Mouse (Mus musculus) stomach, embryonic 14.5 days (tissue): ENCODE measurements around the gene Fam129a. TPM values are rescaled to one million over a fixed set of nuclear protein-coding genes. Genes with fewer than 3 reads are reported as not detected.
A peak's percentile ranks its signal among the peaks of the same experiment; 100 is the strongest.

Experiments
- ATAC-seq: fragments of 200-750 bp; cut with Nextera tagmentation; 2 replicates; pipeline ENCODE4 v1.8.0; 2017; ENCODE audit warnings: low read depth, moderate TSS enrichment; ENCODE audit not compliant: insufficient number of reproducible peaks, insufficient read depth, low FRiP score
- H3K27ac ChIP-seq: fragments of 300-500 bp; sonication (generic); 2 replicates; pipeline ENCODE4 v1.5.1; 2014; ENCODE audit warnings: mild to moderate bottlenecking, low read length, moderate library complexity, mixed read lengths
- H3K27me3 ChIP-seq: fragments of 300-500 bp; sonication (generic); 2 replicates; pipeline ENCODE4 v1.6.1; 2014; ENCODE audit warnings: low read length, control low read depth, mixed read lengths; ENCODE audit not compliant: control insufficient read depth, insufficient read depth
- H3K36me3 ChIP-seq: fragments of 300-500 bp; sonication (generic); 2 replicates; pipeline ENCODE4 v1.6.1; 2014; ENCODE audit warnings: mild to moderate bottlenecking, control low read depth, low read length, moderate library complexity, mixed read lengths; ENCODE audit not compliant: control insufficient read depth, insufficient read depth
- H3K4me1 ChIP-seq: fragments of 300-500 bp; sonication (generic); 2 replicates; pipeline ENCODE4 v1.6.1; 2014; ENCODE audit warnings: low read length, control low read depth, mixed read lengths; ENCODE audit not compliant: control insufficient read depth, insufficient read depth
- H3K4me2 ChIP-seq: fragments of 300-500 bp; sonication (generic); replicated peaks from 2 replicates; pipeline ENCODE4 v1.6.1; 2014; ENCODE audit warnings: low read depth, low read length, control low read depth
- H3K4me3 ChIP-seq: fragments of 300-500 bp; sonication (generic); 2 replicates; pipeline ENCODE4 v1.5.1; 2014; ENCODE audit warnings: low read depth, low read length, control low read depth
- H3K9ac ChIP-seq: fragments of 300-500 bp; sonication (generic); replicated peaks from 2 replicates; pipeline ENCODE4 v1.6.1; 2014; ENCODE audit warnings: low read depth, mild to moderate bottlenecking, control low read depth, low read length, moderate library complexity, mixed read lengths
- H3K9me3 ChIP-seq: fragments of 300-500 bp; sonication (generic); 2 replicates; pipeline ENCODE4 v1.6.1; 2016; ENCODE audit warnings: low read depth, low read length, control low read depth; ENCODE audit not compliant: control insufficient read depth
- WGBS: fragments of 180-500 bp; shearing (Covaris S2); extraction: QIAGEN DNeasy Blood & Tissue Kit; methylation state at CpG from one replicate; pipeline ENCODE4 v1.1.7; 2014; 5-methylcytosine and 5-hydroxymethylcytosine counted together
- polyA plus RNA-seq: library from polyadenylated mRNA; unstranded; fragments of >200 nt; fragmentation: Nextera tagmentation; extraction: Ambion mirVana; gene quantifications from 2 replicates; pipeline ENCODE4 v1.2.1, GENCODE M21; 2014

Fam129a gene
- polyA plus RNA-seq, 1 experiment from 2014 or later: 9.0 TPM

- Histone ChIP-seq H3K27me3 (no peaks in the 10 kb centered on the region), H3K4me2 (no peak overlapping the region), H3K9ac (no peak overlapping the region), H3K4me3 (no peak overlapping the region), H3K27ac (no peak overlapping the region), H3K4me1 (0 out of 2 replicates have a peak, but pooled peaks cover 2% of the 10 kb centered on the region), H3K9me3 (no peaks in the 10 kb centered on the region), H3K36me3 (no peaks in the 10 kb centered on the region)
- ATAC-seq: no peak
- WGBS: 83% methylated on average over 7 of the region's 7 CpGs
Observed at GRCm38 (mm10) chr1:151696751-151697150, 125.8 kb downstream of the Fam129a start.

GRCm38 (mm10) chr1:151697901-151698641, 127.1 kb downstream of the Fam129a start:
- Histone ChIP-seq H3K9ac (no peak overlapping the region), H3K36me3 (no peaks in the 10 kb centered on the region), H3K27me3 (no peaks in the 10 kb centered on the region), H3K4me3 (no peak overlapping the region), H3K4me1 (no peaks in the 10 kb centered on the region), H3K9me3 (no peaks in the 10 kb centered on the region), H3K4me2 (no peak overlapping the region), H3K27ac (no peak overlapping the region)
- no peak; the same call in 1 of the 2 replicates for ATAC-seq
- WGBS: 83% methylated on average over 7 of the region's 7 CpGs

GRCm38 (mm10) chr1:151699363-151699762, 128.4 kb downstream of the Fam129a start:
- Histone ChIP-seq H3K4me2 (no peak overlapping the region), H3K27ac (no peak overlapping the region), H3K4me1 (no peaks in the 10 kb centered on the region), H3K27me3 (no peaks in the 10 kb centered on the region), H3K9ac (no peak overlapping the region), H3K9me3 (no peaks in the 10 kb centered on the region), H3K36me3 (no peaks in the 10 kb centered on the region), H3K4me3 (no peak overlapping the region)
- 75% methylated on average over 7 of the region's 7 CpGs for WGBS
- no peak for ATAC-seq

GRCm38 (mm10) chr1:151702816-151703215, 131.8 kb downstream of the Fam129a start:
- no peak overlapping the region for H3K4me2 ChIP-seq
- WGBS: 30% methylated on average over 1 of the region's 1 CpGs
- H3K27me3 ChIP-seq: no peaks in the 10 kb centered on the region
- no peaks in the 10 kb centered on the region for H3K4me1 ChIP-seq
- no peak for ATAC-seq
- H3K9ac ChIP-seq: no peak overlapping the region
- no peak overlapping the region for H3K4me3 ChIP-seq
- no peaks in the 10 kb centered on the region for H3K36me3 ChIP-seq
- no peak overlapping the region for H3K27ac ChIP-seq
- H3K9me3 ChIP-seq: no peaks in the 10 kb centered on the region

- no peak overlapping the region for H3K4me2 ChIP-seq
- H3K27me3 ChIP-seq: no peaks in the 10 kb centered on the region
- no peak overlapping the region for H3K4me3 ChIP-seq
- no peaks in the 10 kb centered on the region for H3K9me3 ChIP-seq
- ATAC-seq: peak; percentile 65; the same call in 1 of the 2 replicates
- H3K36me3 ChIP-seq: no peaks in the 10 kb centered on the region
- H3K27ac ChIP-seq: no peak overlapping the region
- H3K9ac ChIP-seq: no peak overlapping the region
- H3K4me1 ChIP-seq: peaks cover 12% of the 10 kb centered on the region; the same call in 1 of the 2 replicates
- 27% methylated on average over 11 of the region's 11 CpGs for WGBS
Observed at GRCm38 (mm10) chr1:151705723-151706396, 134.9 kb downstream of the Fam129a start.

GRCm38 (mm10) chr1:151706397-151706752, 135.4 kb downstream of the Fam129a start:
- H3K4me2 ChIP-seq: no peak overlapping the region
- no peaks in the 10 kb centered on the region for H3K36me3 ChIP-seq
- H3K27ac ChIP-seq: no peak overlapping the region
- 76% methylated on average over 3 of the region's 3 CpGs for WGBS
- H3K9me3 ChIP-seq: no peaks in the 10 kb centered on the region
- ATAC-seq: no peak
- H3K9ac ChIP-seq: no peak overlapping the region
- H3K27me3 ChIP-seq: no peaks in the 10 kb centered on the region
- H3K4me1 ChIP-seq: peaks cover 14% of the 10 kb centered on the region; the same call in 1 of the 2 replicates
- H3K4me3 ChIP-seq: no peak overlapping the region

- no peaks in the 10 kb centered on the region for H3K27me3 ChIP-seq
- no peaks in the 10 kb centered on the region for H3K36me3 ChIP-seq
- H3K9me3 ChIP-seq: no peaks in the 10 kb centered on the region
- 30% methylated on average over 13 of the region's 13 CpGs for WGBS
- no peak overlapping the region for H3K9ac ChIP-seq
- no peak overlapping the region for H3K4me2 ChIP-seq
- no peak overlapping the region for H3K4me3 ChIP-seq
- peak overlapping the region; percentile 18; the same call in 1 of the 2 replicates for H3K27ac ChIP-seq
- H3K4me1 ChIP-seq: peaks cover 14% of the 10 kb centered on the region; the same call in 1 of the 2 replicates
- peak; percentile 61; the same call in 1 of the 2 replicates for ATAC-seq
Observed at GRCm38 (mm10) chr1:151708966-151709733, 138.2 kb downstream of the Fam129a start.

GRCm38 (mm10) chr1:151709734-151710022, 138.7 kb downstream of the Fam129a start:
- H3K36me3 ChIP-seq: no peaks in the 10 kb centered on the region
- H3K4me3 ChIP-seq: no peak overlapping the region
- H3K4me2 ChIP-seq: no peak overlapping the region
- 38% methylated on average over 2 of the region's 2 CpGs for WGBS
- H3K4me1 ChIP-seq: peaks cover 14% of the 10 kb centered on the region; the same call in 1 of the 2 replicates
- no peaks in the 10 kb centered on the region for H3K9me3 ChIP-seq
- no peaks in the 10 kb centered on the region for H3K27me3 ChIP-seq
- no peak; the same call in 1 of the 2 replicates for ATAC-seq
- no peak overlapping the region for H3K9ac ChIP-seq
- peak overlapping the region; percentile 18; the same call in 1 of the 2 replicates for H3K27ac ChIP-seq
